Mouse (Mus musculus): ENCODE measurements around the gene Fam193b. TPM values are rescaled to one million over a fixed set of nuclear protein-coding genes. Genes with fewer than 3 reads are reported as not detected.
A peak's percentile ranks its signal among the peaks of the same experiment; 100 is the strongest.

Fam193b gene
- polyA plus RNA-seq, 1 experiment from 2014 or later: 62.2 TPM

GRCm38 (mm10) chr13:55600657-55601056, 29.7 kb upstream of the Fam193b start:
- peaks cover 22% of the 10 kb centered on the region for H3K36me3 ChIP-seq (ENCODE audit: control insufficient read depth, insufficient read depth)
- H3K4me1 ChIP-seq (replicated peaks; ENCODE audit: control insufficient read depth, insufficient read depth, low read length): peaks cover 9% of the 10 kb centered on the region
- peak overlapping the region; percentile 95 for H3K9ac ChIP-seq (replicated peaks; ENCODE audit: low read depth, low read length)
- peak; percentile 34; the same call in 1 of the 2 replicates for ATAC-seq
- no peaks in the 10 kb centered on the region for H3K9me3 ChIP-seq (ENCODE audit: control insufficient read depth, low read length)
- peak overlapping the region; percentile 56 for H3K4me2 ChIP-seq (ENCODE audit: low read length)
- WGBS: 23% methylated on average over 9 of the region's 9 CpGs
- no peak overlapping the region; the same call in 1 of the 2 replicates for H3K27ac ChIP-seq (ENCODE audit: low read length)
- peak overlapping the region; percentile 97 for H3K4me3 ChIP-seq (replicated peaks; ENCODE audit: low read length)
- H3K27me3 ChIP-seq (replicated peaks; ENCODE audit: control insufficient read depth, insufficient read depth, low read length): no peaks in the 10 kb centered on the region

GRCm38 (mm10) chr13:55599566-55600540, 28.9 kb upstream of the Fam193b start, which contains the start of gene B4galt7:
TSS of gene B4galt7 (plus strand) at chr13:55599896.
- WGBS: 9% methylated on average over 51 of the region's 51 CpGs
- ATAC-seq: peak; percentile 91
- H3K27me3 ChIP-seq (replicated peaks; ENCODE audit: control insufficient read depth, insufficient read depth, low read length): no peaks in the 10 kb centered on the region

GRCm38 (mm10) chr13:55596802-55597201, 25.9 kb upstream of the Fam193b start:
- H3K4me1 ChIP-seq (replicated peaks; ENCODE audit: control insufficient read depth, insufficient read depth, low read length): peaks cover 23% of the 10 kb centered on the region
- H3K27ac ChIP-seq (ENCODE audit: low read length): no peak overlapping the region
- no peak overlapping the region for H3K9ac ChIP-seq (replicated peaks; ENCODE audit: low read depth, low read length)
- peaks cover 19% of the 10 kb centered on the region for H3K36me3 ChIP-seq (ENCODE audit: control insufficient read depth, insufficient read depth)
- 96% methylated on average over 12 of the region's 12 CpGs for WGBS
- no peaks in the 10 kb centered on the region for H3K27me3 ChIP-seq (replicated peaks; ENCODE audit: control insufficient read depth, insufficient read depth, low read length)
- no peaks in the 10 kb centered on the region for H3K9me3 ChIP-seq (ENCODE audit: control insufficient read depth, low read length)
- no peak overlapping the region for H3K4me2 ChIP-seq (ENCODE audit: low read length)
- H3K4me3 ChIP-seq (replicated peaks; ENCODE audit: low read length): no peak overlapping the region
- ATAC-seq: no peak

More at GRCm38 (mm10) chr13:55599566-55600540, 28.9 kb upstream of the Fam193b start, which contains the start of gene B4galt7:
- Histone ChIP-seq H3K36me3 (ENCODE audit: control insufficient read depth, insufficient read depth) (peaks cover 21% of the 10 kb centered on the region), H3K27ac (ENCODE audit: low read length) (peak within 1 kb of the TSS; percentile 75), H3K4me2 (ENCODE audit: low read length) (peak within 1 kb of the TSS; percentile 56), H3K9ac (replicated peaks; ENCODE audit: low read depth, low read length) (peak within 1 kb of the TSS; percentile 95), H3K4me3 (replicated peaks; ENCODE audit: low read length) (peak within 1 kb of the TSS; percentile 97), H3K4me1 (replicated peaks; ENCODE audit: control insufficient read depth, insufficient read depth, low read length) (peaks cover 9% of the 10 kb centered on the region), H3K9me3 (ENCODE audit: control insufficient read depth, low read length) (no peaks in the 10 kb centered on the region)

- Histone ChIP-seq H3K4me1 (replicated peaks; ENCODE audit: control insufficient read depth, insufficient read depth, low read length) (peaks cover 19% of the 10 kb centered on the region), H3K27me3 (replicated peaks; ENCODE audit: control insufficient read depth, insufficient read depth, low read length) (peaks cover 4% of the 10 kb centered on the region), H3K4me2 (ENCODE audit: low read length) (no peak overlapping the region), H3K9me3 (ENCODE audit: control insufficient read depth, low read length) (no peaks in the 10 kb centered on the region), H3K27ac (ENCODE audit: low read length) (no peak overlapping the region), H3K36me3 (ENCODE audit: control insufficient read depth, insufficient read depth) (peaks cover 19% of the 10 kb centered on the region), H3K9ac (replicated peaks; ENCODE audit: low read depth, low read length) (no peak overlapping the region), H3K4me3 (replicated peaks; ENCODE audit: low read length) (no peak overlapping the region)
- no peak for ATAC-seq
- 74% methylated on average over 12 of the region's 12 CpGs for WGBS
Observed at GRCm38 (mm10) chr13:55595375-55595774, 24.5 kb upstream of the Fam193b start.

DNA sequence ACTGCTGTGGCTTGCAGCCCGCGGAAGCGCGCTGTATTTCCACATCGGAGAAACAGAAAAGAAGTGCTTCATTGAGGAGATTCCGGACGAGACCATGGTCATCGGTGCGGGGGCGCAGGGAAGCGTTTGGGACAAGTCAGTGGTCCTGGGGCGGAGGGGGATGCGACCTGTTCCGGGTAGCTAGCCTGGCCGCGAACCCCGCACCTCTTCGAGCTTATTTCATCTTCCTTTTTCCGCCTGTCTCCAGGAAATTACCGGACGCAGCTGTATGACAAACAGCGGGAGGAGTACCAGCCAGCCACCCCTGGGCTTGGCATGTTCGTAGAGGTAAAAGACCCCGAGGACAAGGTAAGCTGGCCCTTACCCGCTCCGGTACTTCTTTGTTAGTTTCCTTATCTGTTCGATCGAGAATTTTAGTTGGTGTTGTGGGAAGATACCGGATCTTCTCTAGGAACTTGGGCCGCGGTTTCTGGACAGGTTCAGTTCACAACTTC, 22.4 kb upstream of the Fam193b start:
- H3K4me2 ChIP-seq (ENCODE audit: low read length): peak overlapping the region; percentile 70
- H3K27me3 ChIP-seq (replicated peaks; ENCODE audit: control insufficient read depth, insufficient read depth, low read length): peaks cover 4% of the 10 kb centered on the region
- under 1% methylated on average over 31 of the region's 31 CpGs for WGBS
- peak overlapping the region; percentile 79 for H3K4me3 ChIP-seq (replicated peaks; ENCODE audit: low read length)
- no peaks in the 10 kb centered on the region for H3K9me3 ChIP-seq (ENCODE audit: control insufficient read depth, low read length)
- peak; percentile 44 for ATAC-seq
- peaks cover 14% of the 10 kb centered on the region for H3K4me1 ChIP-seq (replicated peaks; ENCODE audit: control insufficient read depth, insufficient read depth, low read length)
- peaks cover 19% of the 10 kb centered on the region for H3K36me3 ChIP-seq (ENCODE audit: control insufficient read depth, insufficient read depth)
- peak overlapping the region; percentile 24; the same call in 1 of the 2 replicates for H3K27ac ChIP-seq (ENCODE audit: low read length)
- H3K9ac ChIP-seq (replicated peaks; ENCODE audit: low read depth, low read length): peak overlapping the region; percentile 75

DNA sequence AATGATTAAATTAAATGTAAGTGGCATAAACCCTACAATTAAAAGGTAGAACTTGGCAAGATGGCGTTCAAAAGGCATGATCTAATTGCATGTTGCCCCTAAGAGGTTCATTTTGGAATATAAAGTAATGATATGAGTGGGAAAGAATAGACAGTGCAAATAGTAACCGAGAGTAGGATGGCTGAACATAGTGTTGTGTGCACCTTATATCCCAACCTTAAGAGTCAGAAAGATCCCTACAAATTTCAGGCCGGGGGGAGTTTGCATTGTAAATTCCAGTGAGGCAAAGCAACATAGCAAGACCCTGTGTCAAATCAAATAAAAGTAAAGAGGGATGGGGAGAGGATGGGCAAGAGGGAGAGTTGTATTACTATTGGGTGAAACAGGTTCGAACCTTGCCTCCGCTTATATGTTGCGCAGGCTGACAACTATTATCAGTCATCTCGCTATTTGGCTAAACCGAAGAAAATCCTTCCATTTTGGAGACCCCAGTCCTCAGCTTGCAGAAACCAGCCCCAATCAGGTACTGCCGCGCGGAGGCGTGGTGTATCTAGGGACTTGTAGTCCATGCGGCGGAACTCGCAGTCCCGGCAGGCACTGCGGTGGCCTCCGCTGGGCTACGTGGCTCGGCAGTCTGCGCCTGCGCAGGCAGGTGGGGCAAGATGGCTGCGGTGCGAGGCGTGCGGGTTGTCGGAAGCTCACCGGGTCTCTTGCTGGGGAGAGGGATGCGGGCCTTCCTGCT, 21.8 kb upstream of the Fam193b start:
- peak overlapping the region; percentile 79 for H3K27ac ChIP-seq (ENCODE audit: low read length)
- H3K4me3 ChIP-seq (replicated peaks; ENCODE audit: low read length): peak overlapping the region; percentile 79
- 4% methylated on average over 29 of the region's 29 CpGs for WGBS
- peaks cover 4% of the 10 kb centered on the region for H3K27me3 ChIP-seq (replicated peaks; ENCODE audit: control insufficient read depth, insufficient read depth, low read length)
- peak overlapping the region; percentile 75 for H3K9ac ChIP-seq (replicated peaks; ENCODE audit: low read depth, low read length)
- H3K4me2 ChIP-seq (ENCODE audit: low read length): peak overlapping the region; percentile 70
- H3K9me3 ChIP-seq (ENCODE audit: control insufficient read depth, low read length): no peaks in the 10 kb centered on the region
- ATAC-seq: peak; percentile 99
- H3K4me1 ChIP-seq (replicated peaks; ENCODE audit: control insufficient read depth, insufficient read depth, low read length): peaks cover 14% of the 10 kb centered on the region
- peaks cover 16% of the 10 kb centered on the region for H3K36me3 ChIP-seq (ENCODE audit: control insufficient read depth, insufficient read depth)

DNA sequence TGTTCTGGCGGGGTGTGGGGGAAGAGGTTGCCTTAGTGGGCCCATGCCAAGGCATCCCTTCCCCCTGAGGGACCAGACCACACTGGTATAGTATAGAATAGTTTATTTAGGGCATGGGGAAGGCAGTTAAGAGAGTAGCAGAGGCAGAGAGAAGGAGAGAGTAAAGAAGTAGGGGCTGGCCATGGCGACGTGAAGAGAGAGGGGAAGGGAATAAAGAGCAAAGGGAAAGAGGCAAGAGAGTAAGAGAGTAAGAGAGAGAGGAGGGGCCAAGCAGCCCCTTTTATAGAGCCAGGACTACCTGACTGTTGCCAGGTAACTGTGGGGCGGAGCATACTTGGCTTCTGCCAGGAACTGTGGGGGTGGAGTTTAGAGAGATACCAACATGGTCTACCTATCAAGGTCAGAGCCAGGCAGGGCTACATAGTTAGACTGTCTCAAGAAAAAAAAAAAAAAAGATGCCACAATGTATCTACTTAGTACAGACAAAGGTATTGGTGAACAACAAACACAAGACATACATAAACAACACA, 21.1 kb upstream of the Fam193b start:
- Histone ChIP-seq H3K36me3 (ENCODE audit: control insufficient read depth, insufficient read depth) (peaks cover 12% of the 10 kb centered on the region), H3K4me1 (replicated peaks; ENCODE audit: control insufficient read depth, insufficient read depth, low read length) (peaks cover 14% of the 10 kb centered on the region), H3K4me2 (ENCODE audit: low read length) (no peak overlapping the region), H3K9me3 (ENCODE audit: control insufficient read depth, low read length) (no peaks in the 10 kb centered on the region), H3K4me3 (replicated peaks; ENCODE audit: low read length) (no peak overlapping the region), H3K27me3 (replicated peaks; ENCODE audit: control insufficient read depth, insufficient read depth, low read length) (peaks cover 4% of the 10 kb centered on the region), H3K9ac (replicated peaks; ENCODE audit: low read depth, low read length) (no peak overlapping the region), H3K27ac (ENCODE audit: low read length) (no peak overlapping the region)
- no peak for ATAC-seq
- 65% methylated on average over 4 of the region's 4 CpGs for WGBS

GRCm38 (mm10) chr13:55578086-55578485, 7.2 kb upstream of the Fam193b start:
- no peaks in the 10 kb centered on the region for H3K4me1 ChIP-seq (replicated peaks; ENCODE audit: control insufficient read depth, insufficient read depth, low read length)
- H3K4me3 ChIP-seq (replicated peaks; ENCODE audit: low read length): no peak overlapping the region
- H3K27me3 ChIP-seq (replicated peaks; ENCODE audit: control insufficient read depth, insufficient read depth, low read length): no peaks in the 10 kb centered on the region
- WGBS: 91% methylated on average over 4 of the region's 4 CpGs
- H3K9ac ChIP-seq (replicated peaks; ENCODE audit: low read depth, low read length): no peak overlapping the region
- H3K4me2 ChIP-seq (ENCODE audit: low read length): no peak overlapping the region
- ATAC-seq: no peak
- no peaks in the 10 kb centered on the region for H3K9me3 ChIP-seq (ENCODE audit: control insufficient read depth, low read length)
- H3K27ac ChIP-seq (ENCODE audit: low read length): no peak overlapping the region
- no peaks in the 10 kb centered on the region for H3K36me3 ChIP-seq (ENCODE audit: control insufficient read depth, insufficient read depth)

Data from forebrain, embryonic 16.5 days (tissue).